Mouse (Mus musculus): ENCODE data around the gene Gle1.
"Not testable (repeated sequence)": the region's sequence is repeated elsewhere in the genome, so short reads cannot be mapped to it uniquely, and the experiment has no call there.

Gle1 gene

GRCm38 (mm10) chr2:29934906-29935599 is at the start of gene Gle1:
Gle1 (plus strand) TSS chr2:29935426.
- DNase-seq (ENCODE audit: inconsistent ontology term): peak; percentile 97

- DNase-seq (ENCODE audit: inconsistent ontology term): not testable (repeated sequence)
These were observed 48.5 kb upstream of the Gle1 start for GRCm38 (mm10) chr2:29886659-29887292.

- peak; percentile 100 for DNase-seq (ENCODE audit: inconsistent ontology term)
These were observed 45.9 kb upstream of the Gle1 start, which contains the start of gene Odf2 for GRCm38 (mm10) chr2:29889066-29889944. Odf2 (plus strand) TSS chr2:29889221.

GRCm38 (mm10) chr2:29889991-29890833 is 45.0 kb upstream of the Gle1 start:
- DNase-seq (ENCODE audit: inconsistent ontology term): peak; percentile 95

- DNase-seq (ENCODE audit: inconsistent ontology term): no peak
These were observed 43.5 kb upstream of the Gle1 start for GRCm38 (mm10) chr2:29891773-29892172.

GRCm38 (mm10) chr2:29896071-29896470 is 39.2 kb upstream of the Gle1 start:
- no peak for DNase-seq (ENCODE audit: inconsistent ontology term)

- no peak for DNase-seq (ENCODE audit: inconsistent ontology term)
These were observed 37.9 kb upstream of the Gle1 start for GRCm38 (mm10) chr2:29897366-29897765.

- no peak for DNase-seq (ENCODE audit: inconsistent ontology term)
These were observed 37.1 kb upstream of the Gle1 start for GRCm38 (mm10) chr2:29898081-29898480.

- DNase-seq (ENCODE audit: inconsistent ontology term): no peak
These were observed 33.0 kb upstream of the Gle1 start for GRCm38 (mm10) chr2:29902194-29902593.

GRCm38 (mm10) chr2:29908171-29908570 is 27.1 kb upstream of the Gle1 start:
- DNase-seq (ENCODE audit: inconsistent ontology term): not testable (repeated sequence)

GRCm38 (mm10) chr2:29910042-29910441 is 25.2 kb upstream of the Gle1 start:
- DNase-seq (ENCODE audit: inconsistent ontology term): no peak

- DNase-seq (ENCODE audit: inconsistent ontology term): no peak
These were observed 17.6 kb upstream of the Gle1 start for GRCm38 (mm10) chr2:29917621-29918020.

GRCm38 (mm10) chr2:29922011-29922410 is 13.2 kb upstream of the Gle1 start:
- DNase-seq (ENCODE audit: inconsistent ontology term): no peak

GRCm38 (mm10) chr2:29926542-29926941 is 8.7 kb upstream of the Gle1 start:
- no peak for DNase-seq (ENCODE audit: inconsistent ontology term)

- DNase-seq (ENCODE audit: inconsistent ontology term): no peak
These were observed 4.7 kb upstream of the Gle1 start for GRCm38 (mm10) chr2:29930506-29930905.

GRCm38 (mm10) chr2:29931194-29931593 is 4.0 kb upstream of the Gle1 start:
- no peak for DNase-seq (ENCODE audit: inconsistent ontology term)

- no peak for DNase-seq (ENCODE audit: inconsistent ontology term)
These were observed 4.8 kb downstream of the Gle1 start for GRCm38 (mm10) chr2:29940073-29940472.

- DNase-seq (ENCODE audit: inconsistent ontology term): no peak
These were observed 5.6 kb downstream of the Gle1 start for GRCm38 (mm10) chr2:29940826-29941225.

GRCm38 (mm10) chr2:29944723-29945122 is 9.5 kb downstream of the Gle1 start:
- DNase-seq (ENCODE audit: inconsistent ontology term): peak; percentile 82

GRCm38 (mm10) chr2:29948896-29949295 is 13.7 kb downstream of the Gle1 start:
- peak; percentile 76 for DNase-seq (ENCODE audit: inconsistent ontology term)

GRCm38 (mm10) chr2:29961246-29961645 is 26.0 kb downstream of the Gle1 start:
- peak; percentile 87 for DNase-seq (ENCODE audit: inconsistent ontology term)

All from Muller cell, postnatal 12 days (primary cell).